8 mouse cellular contexts compared by ENCODE assay signal in genomic region chr6:28980750-28981584, GRCm38 (mm10).
DNase-seq lines count a peak whose midpoint lies in the region; ATAC-seq and TF ChIP-seq lines count a peak whose summit lies in the region.

No protein-coding gene starts in this region.

- WGBS in heart, adult 2 months: 1% methylated on average over 56 of the region's 56 CpGs
- under 1% methylated on average over 56 of the region's 56 CpGs for WGBS in heart, postnatal 0 days
- 1% methylated on average over 56 of the region's 56 CpGs for WGBS in liver, postnatal 0 days (ENCODE audit: insufficient replicate concordance)

- H3K4me2 ChIP-seq in heart, postnatal 0 days (ENCODE audit: low read depth, low read length): peak overlapping the region; percentile 83
- H3K4me2 ChIP-seq in liver, postnatal 0 days (ENCODE audit: low read depth, low read length): peak overlapping the region; percentile 66

- TF ChIP-seq CTCF in heart, adult 2 months (IDR thresholded peaks at IDR 0.05): no peak
- TF ChIP-seq CTCF in heart, postnatal 0 days (IDR thresholded peaks at IDR 0.05; ENCODE audit: low read depth): no peak
- no peak for TF ChIP-seq CTCF in liver, postnatal 0 days (IDR thresholded peaks at IDR 0.05; ENCODE audit: low read depth)

- TF ChIP-seq POLR2A in heart, adult 2 months (IDR thresholded peaks at IDR 0.05; ENCODE audit: insufficient read depth, low read depth, low read length): no peak

- H3K4me1 ChIP-seq in heart, adult 2 months (ENCODE audit: control insufficient read depth, insufficient read depth, low read length): 0 out of 2 replicates have a peak, but pooled peaks cover 2% of the 10 kb centered on the region
- no peaks in the 10 kb centered on the region for H3K4me1 ChIP-seq in heart, postnatal 0 days (ENCODE audit: control insufficient read depth, insufficient read depth)
- H3K4me1 ChIP-seq in liver, postnatal 0 days (ENCODE audit: insufficient read depth): no peaks in the 10 kb centered on the region; the same call in 1 of the 2 replicates

- no peak overlapping the region for H3K9ac ChIP-seq in heart, adult 2 months (ENCODE audit: low read depth, low read length)
- H3K9ac ChIP-seq in heart, postnatal 0 days (replicated peaks; ENCODE audit: low read depth, low read length): no peak overlapping the region
- no peak overlapping the region for H3K9ac ChIP-seq in liver, postnatal 0 days (replicated peaks)

- H3K79me2 ChIP-seq in heart, adult 2 months (replicated peaks; ENCODE audit: control insufficient read depth, insufficient read depth, low read length): no peaks in the 10 kb centered on the region

- intact Hi-C loops in heart, adult 2 months (cut with DNase I): no loop called here
- intact Hi-C loops in heart, postnatal 25 days (cut with DNase I): no loop called here

- TF ChIP-seq EP300 in heart, adult 2 months (IDR thresholded peaks at IDR 0.05; ENCODE audit: insufficient read depth, low read depth, low read length): no peak
- no peak for TF ChIP-seq EP300 in heart, postnatal 0 days (IDR thresholded peaks at IDR 0.05; ENCODE audit: low read depth)
- TF ChIP-seq EP300 in liver, postnatal 0 days (IDR thresholded peaks at IDR 0.05; ENCODE audit: low read depth): no peak

- H3K27ac ChIP-seq in heart, adult 2 months: no peak overlapping the region
- no peak overlapping the region for H3K27ac ChIP-seq in heart, postnatal 0 days (ENCODE audit: low read depth)
- H3K27ac ChIP-seq in liver, postnatal 0 days (ENCODE audit: low read depth): no peak overlapping the region

- peak overlapping the region; percentile 44 for H3K4me3 ChIP-seq in heart, adult 2 months
- peak overlapping the region; percentile 48 for H3K4me3 ChIP-seq in heart, postnatal 0 days (ENCODE audit: low read depth, low read length)
- H3K4me3 ChIP-seq in liver, postnatal 0 days (ENCODE audit: low read depth, low read length): peak overlapping the region; percentile 32

- H3K36me3 ChIP-seq in heart, adult 2 months (ENCODE audit: control insufficient read depth, insufficient read depth, low read length): no peaks in the 10 kb centered on the region
- H3K36me3 ChIP-seq in heart, postnatal 0 days (replicated peaks; ENCODE audit: control insufficient read depth, insufficient read depth, low read length): no peaks in the 10 kb centered on the region
- no peaks in the 10 kb centered on the region for H3K36me3 ChIP-seq in liver, postnatal 0 days (replicated peaks; ENCODE audit: insufficient read depth, low read length)

- peak; percentile 43 for ATAC-seq in heart, postnatal 0 days (ENCODE audit: insufficient read depth, low read depth)
- ATAC-seq in liver, postnatal 0 days: no peak

- no peak for DNase-seq in heart, adult 2 months
- no peak for DNase-seq in heart, postnatal 25 days (ENCODE audit: low spot score)
- peak; percentile 32 for DNase-seq in embryo, embryonic 11.5 days (ENCODE audit: low read depth, low spot score)
- DNase-seq in heart, postnatal 0 days (ENCODE audit: low spot score): peak; percentile 22
- peak; percentile 45 to 70 for DNase-seq in layer of hippocampus, adult 8-10 months (ENCODE audit: low spot score in 2 of 2)
- DNase-seq in liver, postnatal 0 days: peak; percentile 18
- DNase-seq in right cerebral cortex, postnatal 4 days: peak; percentile 65
- no peak for DNase-seq in urinary bladder, postnatal 4 days (ENCODE audit: low spot score in 2 of 2)

- peaks cover 2% of the 10 kb centered on the region; the same call in 1 of the 2 replicates for H3K27me3 ChIP-seq in heart, adult 2 months (ENCODE audit: control insufficient read depth, insufficient read depth, low read length)
- peaks cover 35% of the 10 kb centered on the region for H3K27me3 ChIP-seq in heart, postnatal 0 days (ENCODE audit: control insufficient read depth, insufficient read depth, low read length)
- peaks cover 43% of the 10 kb centered on the region for H3K27me3 ChIP-seq in liver, postnatal 0 days (ENCODE audit: insufficient read depth, low read length)

- no peaks in the 10 kb centered on the region for H3K9me3 ChIP-seq in heart, postnatal 0 days (replicated peaks; ENCODE audit: control insufficient read depth, low read length)
- no peaks in the 10 kb centered on the region for H3K9me3 ChIP-seq in liver, postnatal 0 days (ENCODE audit: low read length)

Comparison
In these comparisons a context has a peak if more than half of its experiments do, and no peak if none do; other contexts are left out.
1. DNase-seq: peak in embryo, embryonic 11.5 days (single experiment), heart, postnatal 0 days (single experiment), layer of hippocampus, adult 8-10 months (2 of 2), liver, postnatal 0 days (single experiment) and right cerebral cortex, postnatal 4 days (single experiment); none in heart, adult 2 months (0 of 2), heart, postnatal 25 days (single experiment) and urinary bladder, postnatal 4 days (0 of 2).
2. Peak in every context shown above with its lines, with median percentiles within 50 percentile points of each other: H3K4me3 ChIP-seq.